Mouse (Mus musculus) forebrain, embryonic 15.5 days (tissue): ENCODE measurements around the gene 1700016H13Rik. TPM values are rescaled to one million over a fixed set of nuclear protein-coding genes. Genes with fewer than 3 reads are reported as not detected.

Experiments used
- ATAC-seq: fragments of 200-750 bp; cut with Nextera tagmentation; replicated peaks from 2 replicates; pipeline ENCODE4 v1.8.0; 2017; ENCODE audit warnings: mild to moderate bottlenecking, moderate TSS enrichment, moderate library complexity
- H3K27ac ChIP-seq: fragments of 300-500 bp; sonication (generic); replicated peaks from 2 replicates; pipeline ENCODE4 v1.5.1; 2015; ENCODE audit warnings: mild to moderate bottlenecking, inconsistent platforms
- H3K27me3 ChIP-seq: fragments of 300-500 bp; sonication (generic); 2 replicates; pipeline ENCODE4 v1.6.1; 2015; ENCODE audit warnings: inconsistent platforms
- H3K36me3 ChIP-seq: fragments of 300-500 bp; sonication (generic); 2 replicates; pipeline ENCODE4 v1.6.1; 2015; ENCODE audit warnings: mild to moderate bottlenecking, inconsistent platforms
- H3K4me1 ChIP-seq: fragments of 300-500 bp; sonication (generic); 2 replicates; pipeline ENCODE4 v1.6.1; 2015; ENCODE audit warnings: inconsistent platforms
- H3K4me2 ChIP-seq: fragments of 300-500 bp; sonication (generic); replicated peaks from 2 replicates; pipeline ENCODE4 v1.6.1; 2015; ENCODE audit warnings: mild to moderate bottlenecking, inconsistent platforms
- H3K4me3 ChIP-seq: fragments of 300-500 bp; sonication (generic); 2 replicates; pipeline ENCODE4 v1.5.1; 2015; ENCODE audit warnings: mild to moderate bottlenecking, inconsistent platforms
- H3K9ac ChIP-seq: fragments of 300-500 bp; sonication (generic); replicated peaks from 2 replicates; pipeline ENCODE4 v1.6.1; 2015; ENCODE audit warnings: mild to moderate bottlenecking, inconsistent platforms
- H3K9me3 ChIP-seq: fragments of 300-500 bp; sonication (generic); 2 replicates; pipeline ENCODE4 v1.6.1; 2016; ENCODE audit warnings: inconsistent platforms
- WGBS: fragments of 180-500 bp; shearing (Covaris S2); methylation state at CpG from one replicate; pipeline ENCODE4 v1.1.7; 2015; ENCODE audit warnings: mixed read lengths; 5-methylcytosine and 5-hydroxymethylcytosine counted together
- polyA plus RNA-seq: library from polyadenylated mRNA; unstranded; fragments of >200 nt; fragmentation: Nextera tagmentation; extraction: Ambion mirVana; gene quantifications from 2 replicates; pipeline ENCODE4 v1.2.1, GENCODE M21; 2015

1700016H13Rik gene
- polyA plus RNA-seq: 0.31 and 0.62 TPM in 2 replicates

DNA sequence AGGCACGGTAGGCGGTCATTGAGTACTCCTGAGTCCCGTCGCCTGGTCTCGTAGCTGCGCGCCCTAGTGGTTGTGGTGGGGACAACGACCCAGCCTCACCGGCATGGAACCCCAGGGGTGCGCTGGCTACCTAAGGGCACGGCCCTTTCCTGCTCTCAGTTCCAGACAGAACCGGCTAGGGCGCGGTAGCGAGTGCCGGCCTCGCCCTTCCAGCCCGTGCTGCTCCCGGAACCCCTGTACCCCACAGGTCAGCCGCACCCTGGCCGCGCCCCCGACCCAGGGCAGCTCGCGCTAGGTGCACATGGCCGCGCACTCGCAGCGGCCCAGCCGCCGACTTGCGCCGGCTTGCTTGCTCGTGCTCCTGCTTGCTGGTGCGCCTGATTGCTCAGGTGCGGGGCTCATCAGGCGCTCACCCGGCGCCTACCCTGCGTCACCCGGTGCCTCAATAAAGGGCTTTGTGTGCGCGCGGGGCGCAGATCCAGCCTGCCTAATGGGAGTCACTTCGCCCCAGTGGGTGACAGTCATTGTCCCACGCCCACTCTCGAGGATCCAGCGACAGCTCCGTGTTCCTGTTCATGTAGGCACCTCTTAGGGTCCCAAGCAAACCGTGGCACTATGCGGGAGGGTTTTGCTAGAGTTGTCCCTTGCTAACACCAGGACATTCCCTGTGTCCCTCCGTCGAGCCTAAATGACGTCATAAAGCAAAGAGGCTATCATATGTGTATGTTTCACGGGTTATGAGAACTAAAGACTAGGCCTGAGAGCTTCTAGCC is at the start of gene 1700016H13Rik:
TSS of gene 1700016H13Rik (minus strand) at position 665 of the 773 bp plus-strand sequence.
- no peaks in the 10 kb centered on the region for H3K36me3 ChIP-seq
- peak within 1 kb of the TSS; percentile 37; the same call in 1 of the 2 replicates for H3K27ac ChIP-seq
- WGBS: 1% methylated on average over 56 of the region's 56 CpGs

GRCm38 (mm10) chr5:103705331-103705730 is 49.5 kb upstream of the 1700016H13Rik start:
- Histone ChIP-seq H3K36me3 (no peaks in the 10 kb centered on the region), H3K4me3 (no peak overlapping the region), H3K9me3 (no peaks in the 10 kb centered on the region), H3K4me1 (no peaks in the 10 kb centered on the region), H3K9ac (no peak overlapping the region), H3K4me2 (no peak overlapping the region), H3K27me3 (no peaks in the 10 kb centered on the region), H3K27ac (no peak overlapping the region)
- ATAC-seq: no peak
- 97% methylated on average over 4 of the region's 4 CpGs for WGBS

More for the DNA sequence above, at the start of gene 1700016H13Rik:
- Histone ChIP-seq H3K4me1 (peaks cover 7% of the 10 kb centered on the region), H3K27me3 (no peaks in the 10 kb centered on the region), H3K4me2 (peak within 1 kb of the TSS; percentile 99), H3K9ac (peak within 1 kb of the TSS; percentile 68), H3K9me3 (no peaks in the 10 kb centered on the region), H3K4me3 (peak within 1 kb of the TSS; percentile 69)
- peak; percentile 79 for ATAC-seq

DNA sequence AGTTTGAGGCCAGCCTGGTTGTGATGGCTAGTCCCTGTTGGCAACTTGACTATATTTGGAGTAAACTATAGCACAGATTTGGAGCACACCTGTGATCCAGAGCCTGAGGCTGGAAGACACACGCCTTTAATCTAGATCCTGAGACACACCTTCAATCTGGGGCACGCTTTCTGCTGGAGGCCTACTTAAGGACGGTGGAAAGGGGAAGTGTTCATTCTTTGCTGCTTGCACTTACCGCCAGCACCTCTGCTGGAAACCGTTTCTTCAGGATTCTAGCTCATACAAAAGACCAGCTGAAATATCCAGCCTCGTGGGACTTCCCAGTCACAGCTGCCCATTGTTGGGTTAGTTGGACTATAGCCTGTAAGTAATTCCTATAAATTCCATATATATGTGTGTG is 46.7 kb upstream of the 1700016H13Rik start:
- Histone ChIP-seq H3K4me2 (no peak overlapping the region), H3K9me3 (no peaks in the 10 kb centered on the region), H3K4me1 (no peaks in the 10 kb centered on the region), H3K27me3 (no peaks in the 10 kb centered on the region), H3K36me3 (no peaks in the 10 kb centered on the region), H3K4me3 (no peak overlapping the region), H3K27ac (no peak overlapping the region), H3K9ac (no peak overlapping the region)
- 79% methylated on average over 6 of the region's 6 CpGs for WGBS
- no peak for ATAC-seq

DNA sequence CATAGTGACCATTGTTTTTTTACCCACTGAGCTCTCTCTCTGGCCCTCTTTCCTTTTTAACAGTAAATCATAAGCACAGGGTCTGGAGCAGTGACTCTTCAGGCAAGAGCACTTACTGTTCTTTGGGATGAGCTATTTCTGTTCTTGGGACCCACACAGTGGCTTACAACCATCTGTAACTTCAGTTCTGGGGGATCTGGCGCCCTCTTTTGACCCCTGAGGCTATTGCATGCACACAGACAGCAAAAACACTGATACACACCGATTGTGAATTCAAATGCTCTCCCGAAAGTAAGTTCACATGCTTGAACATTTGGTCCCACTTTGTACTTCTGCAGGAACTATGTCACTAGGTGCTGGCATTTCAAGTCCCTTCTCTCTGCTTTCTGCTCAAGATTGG is 45.7 kb upstream of the 1700016H13Rik start:
- Histone ChIP-seq H3K4me1 (no peaks in the 10 kb centered on the region), H3K4me3 (no peak overlapping the region), H3K36me3 (no peaks in the 10 kb centered on the region), H3K27ac (no peak overlapping the region), H3K9ac (no peak overlapping the region), H3K9me3 (no peaks in the 10 kb centered on the region), H3K27me3 (no peaks in the 10 kb centered on the region), H3K4me2 (no peak overlapping the region)
- 67% methylated on average over 3 of the region's 3 CpGs for WGBS
- ATAC-seq: no peak

- Histone ChIP-seq H3K27me3 (no peaks in the 10 kb centered on the region), H3K9ac (no peak overlapping the region)
These were observed 44.9 kb upstream of the 1700016H13Rik start for GRCm38 (mm10) chr5:103700661-103701060.

GRCm38 (mm10) chr5:103699537-103699936 is 43.7 kb upstream of the 1700016H13Rik start:
- Histone ChIP-seq H3K9me3 (no peaks in the 10 kb centered on the region), H3K27ac (no peak overlapping the region), H3K4me1 (no peaks in the 10 kb centered on the region), H3K4me2 (no peak overlapping the region), H3K36me3 (no peaks in the 10 kb centered on the region), H3K27me3 (0 out of 2 replicates have a peak, but pooled peaks cover under 1% of the 10 kb centered on the region), H3K9ac (no peak overlapping the region), H3K4me3 (no peak overlapping the region)
- 57% methylated on average over 4 of the region's 4 CpGs for WGBS
- no peak for ATAC-seq

More at GRCm38 (mm10) chr5:103700661-103701060, 44.9 kb upstream of the 1700016H13Rik start:
- no peaks in the 10 kb centered on the region for H3K4me1 ChIP-seq
- no peak overlapping the region for H3K27ac ChIP-seq
- 74% methylated on average over 2 of the region's 2 CpGs for WGBS
- ATAC-seq: no peak
- H3K4me3 ChIP-seq: no peak overlapping the region
- no peaks in the 10 kb centered on the region for H3K36me3 ChIP-seq
- H3K4me2 ChIP-seq: no peak overlapping the region
- no peaks in the 10 kb centered on the region for H3K9me3 ChIP-seq

DNA sequence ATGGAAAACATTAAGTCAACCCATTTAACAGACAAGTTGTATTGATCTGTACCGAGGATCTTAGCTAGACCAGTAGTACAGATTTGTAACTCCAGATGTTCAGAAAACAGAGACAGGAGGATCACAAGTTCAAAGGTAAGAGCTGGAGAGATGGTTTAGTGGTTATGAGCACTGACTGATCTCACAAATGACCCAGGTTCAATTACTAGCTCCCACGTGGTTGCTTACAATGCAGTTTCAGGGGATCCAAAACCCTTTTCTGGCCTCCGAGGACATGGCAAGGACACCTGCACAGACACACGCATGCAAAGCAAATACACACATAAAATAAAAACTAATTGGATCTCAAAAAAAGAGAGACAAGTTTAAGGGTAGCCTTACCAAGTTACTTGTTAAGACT is 42.8 kb upstream of the 1700016H13Rik start:
- Histone ChIP-seq H3K36me3 (no peaks in the 10 kb centered on the region), H3K9ac (no peak overlapping the region), H3K4me2 (no peak overlapping the region), H3K27ac (no peak overlapping the region), H3K9me3 (no peaks in the 10 kb centered on the region), H3K4me1 (no peaks in the 10 kb centered on the region; the same call in 1 of the 2 replicates), H3K27me3 (peaks cover 10% of the 10 kb centered on the region; the same call in 1 of the 2 replicates), H3K4me3 (no peak overlapping the region)
- WGBS: 81% methylated on average over 4 of the region's 4 CpGs
- ATAC-seq: no peak

GRCm38 (mm10) chr5:103697875-103698491 is 42.2 kb upstream of the 1700016H13Rik start:
- Histone ChIP-seq H3K4me2 (no peak overlapping the region), H3K27me3 (peaks cover 16% of the 10 kb centered on the region; the same call in 1 of the 2 replicates), H3K9ac (no peak overlapping the region), H3K4me3 (no peak overlapping the region), H3K27ac (no peak overlapping the region), H3K4me1 (peaks cover 6% of the 10 kb centered on the region), H3K36me3 (no peaks in the 10 kb centered on the region), H3K9me3 (no peaks in the 10 kb centered on the region)
- no peak for ATAC-seq
- WGBS: 67% methylated on average over 5 of the region's 5 CpGs

GRCm38 (mm10) chr5:103694094-103694493 is 38.3 kb upstream of the 1700016H13Rik start:
- no peak overlapping the region for H3K4me2 ChIP-seq
- WGBS: 54% methylated on average over 6 of the region's 6 CpGs
- no peak for ATAC-seq

DNA sequence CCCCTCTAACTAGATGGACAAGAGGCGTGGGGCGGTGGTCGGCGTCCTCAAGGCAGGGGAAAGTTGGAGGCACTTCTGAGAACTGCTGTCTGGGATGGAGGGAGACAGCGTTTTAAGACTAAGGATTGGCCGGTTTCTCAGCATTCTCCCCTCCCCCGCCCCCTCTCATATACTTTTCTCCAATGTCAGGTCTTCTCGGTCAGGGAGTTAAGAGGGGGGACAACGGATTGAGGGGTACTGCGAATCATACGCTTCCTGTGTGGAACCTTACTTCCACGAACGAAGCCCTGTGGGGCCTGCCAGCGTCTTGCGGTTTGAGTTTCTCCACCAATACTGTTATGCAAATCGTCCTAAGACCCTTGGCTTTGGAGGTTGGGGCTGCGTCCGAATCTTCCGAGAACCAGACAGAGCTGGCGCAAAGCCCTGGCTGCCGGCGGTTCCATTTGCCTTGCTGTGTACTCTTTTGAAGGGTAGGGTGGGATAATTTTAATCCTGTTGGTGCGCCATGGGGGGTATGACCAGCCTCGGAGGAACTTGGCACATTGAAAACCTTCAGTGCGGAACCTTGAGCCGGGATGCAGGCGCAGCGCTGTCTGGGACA is 37.3 kb upstream of the 1700016H13Rik start:
- ATAC-seq: 0 out of 2 replicates have a peak, but pooled peaks have one; percentile 27
- Histone ChIP-seq H3K4me1 (peaks cover 17% of the 10 kb centered on the region), H3K27me3 (peaks cover 27% of the 10 kb centered on the region; the same call in 1 of the 2 replicates), H3K9ac (0 out of 2 replicates have a peak overlapping the region, but pooled peaks have one; percentile 5), H3K4me3 (peak overlapping the region; percentile 48), H3K36me3 (no peaks in the 10 kb centered on the region), H3K4me2 (peak overlapping the region; percentile 96), H3K9me3 (no peaks in the 10 kb centered on the region), H3K27ac (no peak overlapping the region)
- WGBS: 0% methylated on average over 28 of the region's 28 CpGs

More at GRCm38 (mm10) chr5:103694094-103694493, 38.3 kb upstream of the 1700016H13Rik start:
- Histone ChIP-seq H3K27ac (no peak overlapping the region), H3K36me3 (no peaks in the 10 kb centered on the region), H3K27me3 (peaks cover 27% of the 10 kb centered on the region; the same call in 1 of the 2 replicates), H3K9me3 (no peaks in the 10 kb centered on the region), H3K4me3 (no peak overlapping the region), H3K9ac (no peak overlapping the region), H3K4me1 (peaks cover 17% of the 10 kb centered on the region)

GRCm38 (mm10) chr5:103692531-103693040 is 36.8 kb upstream of the 1700016H13Rik start:
- H3K4me1 ChIP-seq: peaks cover 17% of the 10 kb centered on the region
- H3K4me3 ChIP-seq: peak overlapping the region; percentile 48
- peak overlapping the region; percentile 96 for H3K4me2 ChIP-seq
- H3K27ac ChIP-seq: no peak overlapping the region
- H3K9ac ChIP-seq: peak overlapping the region; percentile 44
- H3K36me3 ChIP-seq: no peaks in the 10 kb centered on the region
- peaks cover 27% of the 10 kb centered on the region; the same call in 1 of the 2 replicates for H3K27me3 ChIP-seq
- peak; percentile 44 for ATAC-seq
- under 1% methylated on average over 34 of the region's 34 CpGs for WGBS
- H3K9me3 ChIP-seq: no peaks in the 10 kb centered on the region
